Mouse (Mus musculus): ENCODE data around the gene Fam133b.

DNA sequence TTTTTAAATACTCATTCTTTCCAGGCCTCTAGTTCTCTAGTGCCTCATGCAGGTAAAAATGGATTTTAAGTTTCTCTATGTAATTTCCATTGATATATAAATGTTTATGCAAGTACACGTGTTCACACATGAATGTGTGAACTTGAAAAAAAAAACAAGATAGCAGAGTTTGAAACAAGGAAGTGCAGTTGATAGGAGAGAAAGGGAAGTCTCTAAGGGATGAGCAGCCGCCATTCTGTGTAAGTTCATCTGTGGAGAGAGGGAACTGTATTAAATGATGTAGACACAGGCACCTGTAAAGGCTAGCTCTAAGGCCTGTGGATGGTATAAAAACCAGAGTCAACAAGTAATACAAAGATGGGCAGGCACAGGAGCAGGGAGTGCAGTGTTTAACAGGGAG lies 38.1 kb upstream of the Fam133b start:
- TF ChIP-seq POLR2A (IDR thresholded peaks at IDR 0.05; ENCODE audit: borderline replicate concordance, extremely low read depth, insufficient read depth, insufficient read length, poor library complexity, severe bottlenecking) (no peak), CTCF (IDR thresholded peaks at IDR 0.05; ENCODE audit: borderline replicate concordance, extremely low read depth, insufficient read depth, insufficient read length) (no peak)
